Mouse (Mus musculus) stomach, embryonic 15.5 days (tissue): ENCODE data around the gene Gm37240. TPM values are rescaled to one million over a fixed set of nuclear protein-coding genes. Genes with fewer than 3 reads are reported as not detected.

Experiments
- ATAC-seq: fragments of 200-750 bp; cut with Nextera tagmentation; 2 replicates; pipeline ENCODE4 v1.8.0; 2017; ENCODE audit warnings: low read depth, moderate number of reproducible peaks, moderate TSS enrichment; ENCODE audit not compliant: insufficient read depth, low FRiP score
- H3K27ac ChIP-seq: fragments of 300-500 bp; sonication (generic); 2 replicates; pipeline ENCODE4 v1.5.1; 2015; ENCODE audit warnings: mild to moderate bottlenecking, inconsistent platforms
- H3K27me3 ChIP-seq: fragments of 300-500 bp; sonication (generic); replicated peaks from 2 replicates; pipeline ENCODE4 v1.6.1; 2015; ENCODE audit warnings: inconsistent platforms
- H3K36me3 ChIP-seq: fragments of 300-500 bp; sonication (generic); 2 replicates; pipeline ENCODE4 v1.6.1; 2015; ENCODE audit warnings: inconsistent platforms
- H3K4me1 ChIP-seq: fragments of 300-500 bp; sonication (generic); 2 replicates; pipeline ENCODE4 v1.6.1; 2015; ENCODE audit warnings: inconsistent platforms
- H3K4me2 ChIP-seq: fragments of 300-500 bp; sonication (generic); 2 replicates; pipeline ENCODE4 v1.6.1; 2015; ENCODE audit warnings: mild to moderate bottlenecking, inconsistent platforms
- H3K4me3 ChIP-seq: fragments of 300-500 bp; sonication (generic); replicated peaks from 2 replicates; pipeline ENCODE4 v1.5.1; 2015; ENCODE audit warnings: inconsistent platforms
- H3K9ac ChIP-seq: fragments of 300-500 bp; sonication (generic); 2 replicates; pipeline ENCODE4 v1.6.1; 2015; ENCODE audit warnings: inconsistent platforms
- H3K9me3 ChIP-seq: fragments of 300-500 bp; sonication (generic); 2 replicates; pipeline ENCODE4 v1.6.1; 2016; ENCODE audit warnings: inconsistent platforms
- WGBS: fragments of 180-500 bp; shearing (Covaris S2); methylation state at CpG from one replicate; pipeline ENCODE4 v1.1.7; 2015; 5-methylcytosine and 5-hydroxymethylcytosine counted together
- polyA plus RNA-seq: library from polyadenylated mRNA; unstranded; fragments of >200 nt; fragmentation: Nextera tagmentation; extraction: Ambion mirVana; gene quantifications from 2 replicates; pipeline ENCODE4 v1.2.1, GENCODE M21; 2015

The Gm37240 gene
- polyA plus RNA-seq, 1 experiment from 2014 or later: 8.6 TPM

DNA sequence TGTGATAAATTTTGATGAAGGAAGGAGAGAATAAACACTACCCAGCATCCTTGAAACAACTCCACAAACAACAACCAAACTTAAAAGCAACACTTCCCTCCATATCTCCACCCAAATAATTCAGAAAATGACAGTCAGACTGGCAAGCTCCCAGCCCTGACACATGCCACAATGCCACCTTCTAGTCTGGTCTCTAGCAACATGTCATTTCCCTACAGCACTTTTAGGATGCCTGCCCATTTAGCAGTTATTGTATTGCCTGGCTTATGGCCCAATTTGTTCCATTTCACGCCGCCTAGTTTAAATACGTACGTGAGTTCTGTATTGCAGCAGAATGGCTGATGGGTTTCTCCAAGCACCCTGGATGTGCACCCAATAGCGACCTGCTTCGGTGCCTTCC, 111.2 kb downstream of the Gm37240 start:
- Histone ChIP-seq H3K4me3 (no peak overlapping the region), H3K4me1 (no peaks in the 10 kb centered on the region), H3K36me3 (no peaks in the 10 kb centered on the region), H3K27me3 (no peaks in the 10 kb centered on the region), H3K9me3 (no peaks in the 10 kb centered on the region), H3K9ac (no peak overlapping the region), H3K4me2 (no peak overlapping the region), H3K27ac (no peak overlapping the region)
- WGBS: 65% methylated on average over 6 of the region's 6 CpGs
- no peak for ATAC-seq

DNA sequence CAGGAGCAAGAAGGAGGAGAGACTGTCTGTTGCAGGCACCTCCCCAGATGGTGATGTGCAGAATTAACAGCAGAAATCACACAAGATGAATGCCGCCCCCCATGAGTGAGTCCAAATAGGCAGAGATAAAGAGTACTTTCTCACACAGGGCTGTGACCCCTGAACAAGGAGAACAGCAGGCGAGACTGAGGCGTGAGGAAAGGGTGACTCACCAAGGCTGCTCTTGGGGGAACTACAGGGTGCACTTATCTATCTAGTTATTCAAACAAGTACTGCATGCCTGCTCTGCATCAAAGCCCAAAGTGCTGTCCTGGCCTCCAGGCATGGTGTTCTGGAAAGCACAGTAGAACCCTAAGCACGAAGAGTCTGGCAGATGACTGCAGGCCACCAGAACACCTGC, 113.4 kb downstream of the Gm37240 start:
- ATAC-seq: peak; percentile 75
- Histone ChIP-seq H3K4me3 (no peak overlapping the region), H3K4me2 (no peak overlapping the region), H3K36me3 (no peaks in the 10 kb centered on the region), H3K9me3 (no peaks in the 10 kb centered on the region), H3K27ac (no peak overlapping the region), H3K9ac (no peak overlapping the region), H3K27me3 (no peaks in the 10 kb centered on the region), H3K4me1 (no peaks in the 10 kb centered on the region)
- 35% methylated on average over 4 of the region's 4 CpGs for WGBS

DNA sequence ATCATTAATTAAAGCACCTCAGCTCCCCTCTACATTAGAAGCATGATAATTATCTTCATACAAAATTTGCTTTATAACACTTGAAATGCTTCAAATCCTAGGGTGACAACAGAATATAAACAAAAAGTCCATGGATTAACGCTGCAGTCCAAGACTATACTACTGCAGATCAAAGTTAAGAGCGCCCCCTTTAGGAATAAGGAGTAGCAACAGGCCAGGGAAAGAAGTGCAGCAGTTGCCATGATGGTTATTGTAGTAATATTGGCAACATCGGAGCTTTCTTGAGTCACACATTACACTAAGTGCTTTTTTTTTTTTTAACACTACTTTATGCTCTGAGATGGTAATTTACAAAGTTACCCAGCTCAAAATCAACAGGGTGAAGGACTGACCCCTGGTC, 113.9 kb downstream of the Gm37240 start:
- no peaks in the 10 kb centered on the region for H3K9me3 ChIP-seq
- no peaks in the 10 kb centered on the region for H3K36me3 ChIP-seq
- H3K9ac ChIP-seq: no peak overlapping the region
- no peak for ATAC-seq
- no peak overlapping the region for H3K27ac ChIP-seq
- no peaks in the 10 kb centered on the region for H3K27me3 ChIP-seq
- H3K4me3 ChIP-seq: no peak overlapping the region
- WGBS: 38% methylated on average over 3 of the region's 3 CpGs
- H3K4me1 ChIP-seq: no peaks in the 10 kb centered on the region
- no peak overlapping the region for H3K4me2 ChIP-seq

DNA sequence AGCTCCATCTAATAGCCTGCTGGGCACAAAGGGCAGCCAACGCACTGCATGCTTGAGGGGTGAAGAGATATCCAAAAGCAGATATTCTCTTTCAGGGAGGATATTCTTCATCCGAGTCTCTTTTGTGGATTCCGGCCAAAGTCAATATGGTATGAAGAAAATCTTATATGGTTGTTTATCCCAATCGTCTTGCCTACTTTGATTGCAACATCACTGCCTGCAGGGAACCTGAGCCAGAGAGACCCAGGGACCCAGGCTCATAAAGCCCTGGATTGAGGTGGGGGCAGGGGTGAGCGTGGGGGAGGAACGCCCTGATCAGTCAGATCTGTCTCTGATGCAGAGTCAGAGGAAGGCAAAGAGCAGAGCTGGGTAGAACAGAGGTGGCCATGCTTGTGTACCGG, 122.4 kb downstream of the Gm37240 start:
- no peak for ATAC-seq
- WGBS: 63% methylated on average over 7 of the region's 7 CpGs
- no peaks in the 10 kb centered on the region for H3K36me3 ChIP-seq
- no peak overlapping the region for H3K4me3 ChIP-seq
- no peaks in the 10 kb centered on the region for H3K9me3 ChIP-seq
- no peaks in the 10 kb centered on the region for H3K4me1 ChIP-seq
- no peak overlapping the region for H3K9ac ChIP-seq
- H3K4me2 ChIP-seq: no peak overlapping the region
- no peak overlapping the region for H3K27ac ChIP-seq
- H3K27me3 ChIP-seq: no peaks in the 10 kb centered on the region

DNA sequence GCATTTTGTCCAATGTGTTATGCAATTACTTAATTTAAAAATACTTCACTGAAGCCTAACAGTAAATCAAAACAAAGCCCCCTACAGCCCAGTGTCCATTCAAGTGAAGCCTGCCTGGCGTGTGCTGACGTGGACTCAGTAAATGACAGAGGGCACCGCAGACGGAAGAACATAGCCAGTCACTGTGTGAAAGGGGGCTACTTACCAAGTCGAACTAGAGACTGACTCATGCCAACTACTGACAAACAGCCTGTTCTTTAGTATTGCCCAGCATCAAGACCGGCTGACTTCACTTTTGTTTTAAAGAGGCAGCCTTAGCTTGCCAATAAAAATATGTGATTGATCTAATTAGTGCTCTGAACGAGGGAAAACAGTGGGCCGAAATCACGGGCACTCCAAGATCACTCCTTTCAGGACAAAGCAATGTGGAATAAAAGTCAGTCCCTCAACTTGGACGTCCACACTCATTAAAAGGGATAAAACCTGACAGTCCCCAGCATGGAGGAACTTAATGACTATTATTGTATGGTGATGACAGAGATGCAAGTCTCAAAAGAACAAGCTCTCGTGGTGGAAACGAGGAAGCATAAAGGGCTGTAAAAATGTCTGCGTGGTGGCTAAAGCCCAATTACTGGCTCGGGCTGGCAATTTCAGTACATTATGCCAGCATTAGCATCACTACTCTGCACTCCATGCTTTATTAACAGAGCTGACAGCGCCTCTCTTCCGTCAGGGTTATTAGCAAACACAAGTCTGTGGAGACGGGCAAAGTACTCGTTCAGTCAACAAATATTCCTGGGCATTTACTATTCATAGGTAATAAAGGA, 123.1 kb downstream of the Gm37240 start:
- Histone ChIP-seq H3K27ac (no peak overlapping the region), H3K36me3 (no peaks in the 10 kb centered on the region), H3K4me1 (no peaks in the 10 kb centered on the region), H3K4me3 (no peak overlapping the region), H3K9ac (no peak overlapping the region), H3K27me3 (no peaks in the 10 kb centered on the region), H3K4me2 (no peak overlapping the region), H3K9me3 (no peaks in the 10 kb centered on the region)
- 74% methylated on average over 18 of the region's 18 CpGs for whole genome bisulfite sequencing
- no peak for ATAC-seq

DNA sequence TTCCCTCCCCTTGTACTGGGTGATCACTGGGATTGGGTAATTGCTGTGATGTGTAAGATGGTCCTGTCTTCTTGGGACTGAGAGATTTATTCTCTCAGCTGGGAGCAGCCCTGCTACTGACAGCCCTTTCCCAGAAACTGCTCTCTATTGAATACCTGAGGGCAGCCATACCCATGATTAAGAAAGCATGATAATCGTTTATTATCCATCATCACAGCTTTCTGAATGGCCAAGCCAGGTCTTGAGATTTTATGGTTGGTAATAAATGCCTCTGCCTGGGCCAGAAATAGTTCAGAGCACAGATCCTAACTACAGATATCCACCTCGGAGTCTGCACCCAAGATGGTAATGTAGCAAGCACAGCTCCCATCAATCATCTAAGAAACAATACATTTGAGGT, 129.4 kb downstream of the Gm37240 start:
- ATAC-seq: no peak
- Histone ChIP-seq H3K4me3 (no peak overlapping the region), H3K36me3 (no peaks in the 10 kb centered on the region), H3K27me3 (no peaks in the 10 kb centered on the region), H3K9ac (no peak overlapping the region), H3K9me3 (no peaks in the 10 kb centered on the region), H3K4me2 (no peak overlapping the region), H3K27ac (no peak overlapping the region), H3K4me1 (no peaks in the 10 kb centered on the region)
- 49% methylated on average over 2 of the region's 2 CpGs for WGBS

DNA sequence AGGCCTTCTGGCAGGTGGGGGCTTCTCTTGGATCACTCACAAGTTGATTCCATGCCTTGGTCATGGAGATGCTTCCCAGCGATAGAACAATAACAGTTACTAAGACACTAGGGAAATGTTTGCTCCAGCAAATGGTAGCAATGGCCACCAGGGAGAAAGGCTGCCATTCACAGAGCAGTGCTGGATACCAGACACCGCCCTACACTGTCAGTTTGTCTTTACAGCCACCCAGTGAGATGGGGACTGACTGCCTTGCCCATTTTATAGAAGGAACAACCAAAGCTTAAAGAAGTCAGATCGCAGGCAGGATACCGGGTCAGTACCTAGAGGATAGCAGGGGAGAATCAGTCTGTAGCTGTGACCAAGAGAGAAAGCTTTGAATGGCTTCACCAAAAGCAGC, 129.9 kb downstream of the Gm37240 start:
- no peaks in the 10 kb centered on the region for H3K27me3 ChIP-seq
- no peak for ATAC-seq
- 87% methylated on average over 4 of the region's 4 CpGs for WGBS
- no peak overlapping the region for H3K4me3 ChIP-seq
- no peaks in the 10 kb centered on the region for H3K36me3 ChIP-seq
- no peak overlapping the region for H3K9ac ChIP-seq
- H3K4me1 ChIP-seq: no peaks in the 10 kb centered on the region
- no peaks in the 10 kb centered on the region for H3K9me3 ChIP-seq
- no peak overlapping the region for H3K4me2 ChIP-seq
- H3K27ac ChIP-seq: no peak overlapping the region

DNA sequence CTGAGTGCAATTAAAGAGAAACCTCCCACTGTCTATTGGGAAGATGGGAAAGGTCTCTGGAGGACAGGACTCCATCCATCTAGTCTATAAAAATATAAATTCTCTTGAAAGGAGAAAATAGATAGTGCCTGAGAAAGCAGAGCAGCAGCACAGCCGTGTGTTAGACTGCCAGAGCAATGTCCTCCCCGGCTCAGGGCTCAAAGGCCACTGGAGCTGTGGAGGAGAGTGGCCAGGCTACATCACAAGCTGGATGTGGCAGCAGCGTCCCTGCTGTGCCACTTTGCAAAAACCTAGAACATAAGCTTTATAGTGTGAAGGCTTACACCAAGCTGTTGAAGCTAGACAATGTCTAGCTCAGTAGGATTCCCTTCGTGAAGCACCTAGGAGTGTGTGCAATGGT, 138.0 kb downstream of the Gm37240 start:
- ATAC-seq: no peak
- H3K4me2 ChIP-seq: no peak overlapping the region
- WGBS: 58% methylated on average over 4 of the region's 4 CpGs
- no peak overlapping the region for H3K4me3 ChIP-seq
- H3K27me3 ChIP-seq: no peaks in the 10 kb centered on the region
- H3K4me1 ChIP-seq: no peaks in the 10 kb centered on the region
- no peak overlapping the region for H3K27ac ChIP-seq
- H3K36me3 ChIP-seq: no peaks in the 10 kb centered on the region
- no peaks in the 10 kb centered on the region for H3K9me3 ChIP-seq
- no peak overlapping the region for H3K9ac ChIP-seq

DNA sequence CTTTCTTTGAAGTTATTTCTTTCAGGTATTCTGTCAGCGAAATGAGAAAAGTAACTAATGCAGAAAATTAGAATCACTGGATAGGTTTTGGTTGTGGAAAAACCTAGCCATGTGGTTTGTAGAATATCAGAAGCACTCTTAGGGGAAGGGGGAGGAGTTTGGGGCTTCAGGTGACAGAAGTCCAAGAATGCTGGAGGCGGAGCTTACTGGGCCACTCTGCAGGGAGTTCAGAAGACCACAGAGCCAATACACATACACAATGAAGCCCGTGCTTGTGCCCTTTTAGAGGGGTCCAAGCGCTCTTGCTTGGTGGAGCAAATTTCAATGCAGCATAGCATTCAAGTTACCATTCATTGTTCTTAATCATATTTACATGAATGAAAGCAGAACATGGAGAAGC, 138.5 kb downstream of the Gm37240 start:
- Histone ChIP-seq H3K4me1 (no peaks in the 10 kb centered on the region), H3K36me3 (no peaks in the 10 kb centered on the region), H3K4me2 (no peak overlapping the region), H3K27me3 (no peaks in the 10 kb centered on the region), H3K4me3 (no peak overlapping the region), H3K9ac (no peak overlapping the region), H3K27ac (no peak overlapping the region), H3K9me3 (no peaks in the 10 kb centered on the region)
- ATAC-seq: no peak
- WGBS: 37% methylated on average over 4 of the region's 4 CpGs

DNA sequence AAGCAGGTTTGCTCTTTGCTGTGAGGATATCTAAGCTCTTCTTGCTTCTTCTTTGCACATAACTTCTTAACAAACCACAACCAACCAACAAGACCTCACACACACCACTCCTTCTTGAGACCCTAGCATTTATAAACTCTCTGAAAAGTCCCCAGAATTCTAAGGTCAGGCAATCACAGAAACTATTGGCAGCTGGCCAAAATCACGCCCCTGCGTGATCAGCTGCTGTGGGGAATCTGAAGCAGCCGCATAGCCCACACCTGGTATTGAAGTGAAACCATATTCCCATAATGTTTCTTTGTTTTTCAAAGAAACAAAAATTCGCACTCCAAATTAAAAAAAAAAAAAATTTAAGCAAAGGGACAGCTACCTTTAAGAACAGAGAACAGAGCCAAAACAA, 141.2 kb downstream of the Gm37240 start:
- H3K4me3 ChIP-seq: no peak overlapping the region
- no peak overlapping the region for H3K4me2 ChIP-seq
- no peaks in the 10 kb centered on the region for H3K36me3 ChIP-seq
- no peaks in the 10 kb centered on the region for H3K27me3 ChIP-seq
- no peak overlapping the region for H3K27ac ChIP-seq
- no peak overlapping the region for H3K9ac ChIP-seq
- ATAC-seq: no peak
- 26% methylated on average over 4 of the region's 4 CpGs for WGBS
- H3K9me3 ChIP-seq: no peaks in the 10 kb centered on the region
- H3K4me1 ChIP-seq: no peaks in the 10 kb centered on the region

DNA sequence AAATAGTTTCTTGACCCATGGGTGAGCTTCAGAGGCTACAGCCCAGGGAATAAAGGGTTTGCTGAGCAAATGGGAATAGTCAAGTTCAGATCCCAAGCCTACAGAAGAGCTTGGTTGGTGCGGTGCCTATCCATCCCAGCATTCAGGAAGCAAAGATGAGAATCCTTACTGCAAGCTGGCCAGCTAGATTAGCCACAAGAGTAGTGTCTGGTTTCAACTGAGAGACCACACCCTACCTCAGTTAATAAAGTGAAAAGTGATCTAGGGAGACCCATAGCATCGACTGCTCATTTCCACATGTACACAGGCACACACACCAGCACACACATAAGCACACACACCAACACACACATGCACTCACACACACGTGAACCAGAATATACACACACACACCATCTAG, 145.6 kb downstream of the Gm37240 start:
- H3K27me3 ChIP-seq: no peaks in the 10 kb centered on the region
- no peak for ATAC-seq
- no peaks in the 10 kb centered on the region for H3K4me1 ChIP-seq
- no peak overlapping the region for H3K27ac ChIP-seq
- H3K9ac ChIP-seq: no peak overlapping the region
- no peaks in the 10 kb centered on the region for H3K9me3 ChIP-seq
- H3K36me3 ChIP-seq: no peaks in the 10 kb centered on the region
- no peak overlapping the region for H3K4me3 ChIP-seq
- no peak overlapping the region for H3K4me2 ChIP-seq
- WGBS: 82% methylated on average over 3 of the region's 3 CpGs

DNA sequence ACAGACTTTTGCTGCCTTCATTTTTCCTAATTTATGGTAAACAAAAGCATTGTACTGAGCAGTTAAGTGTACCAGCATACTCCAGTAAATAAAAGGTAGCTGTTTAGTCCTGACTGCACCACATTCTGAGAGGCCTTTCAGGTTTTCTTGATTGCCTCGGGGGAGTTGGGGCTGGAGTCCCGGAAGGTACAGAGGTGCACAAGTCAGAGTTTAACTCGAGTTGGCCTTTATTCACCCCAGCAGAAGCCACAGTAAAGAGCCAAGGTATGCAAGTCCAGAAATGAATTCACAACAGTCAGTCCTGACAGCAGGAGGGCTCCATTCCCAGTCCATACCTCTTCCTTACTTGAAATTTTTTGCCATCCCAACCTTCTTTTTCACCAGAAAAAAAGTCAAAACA, 148.7 kb downstream of the Gm37240 start:
- Histone ChIP-seq H3K4me2 (no peak overlapping the region), H3K27me3 (no peaks in the 10 kb centered on the region), H3K36me3 (no peaks in the 10 kb centered on the region), H3K9me3 (no peaks in the 10 kb centered on the region), H3K27ac (no peak overlapping the region), H3K4me3 (no peak overlapping the region), H3K9ac (no peak overlapping the region), H3K4me1 (no peaks in the 10 kb centered on the region)
- no peak for ATAC-seq
- 59% methylated on average over 3 of the region's 3 CpGs for WGBS
